Mouse (Mus musculus) liver, embryonic 11.5 days (tissue): ENCODE results near the gene Olfr1395. TPM values are rescaled to one million over a fixed set of nuclear protein-coding genes. Genes with fewer than 3 reads are reported as not detected.
A peak's percentile ranks its signal among the peaks of the same experiment; 100 is the strongest.

Experiments used
- ATAC-seq: fragments of 200-750 bp; cut with Nextera tagmentation; replicated peaks from 2 replicates; pipeline ENCODE4 v1.8.0; 2017; ENCODE audit warnings: moderate number of reproducible peaks, mild to moderate bottlenecking, moderate TSS enrichment, moderate library complexity; ENCODE audit not compliant: low FRiP score
- DNase-seq: peaks from one replicate; pipeline ENCODE4 v3.0.0-alpha.2; 2017; ENCODE audit warnings: low spot score
- H3K27ac ChIP-seq: fragments of 300-500 bp; sonication (generic); 2 replicates; pipeline ENCODE4 v1.5.1; 2014; ENCODE audit warnings: mild to moderate bottlenecking, low read depth, low read length, control low read depth
- H3K27me3 ChIP-seq: fragments of 300-500 bp; sonication (generic); replicated peaks from 2 replicates; pipeline ENCODE4 v1.6.1; 2014; ENCODE audit warnings: low read length, mixed read lengths; ENCODE audit not compliant: control insufficient read depth, insufficient read depth
- H3K36me3 ChIP-seq: fragments of 300-500 bp; sonication (generic); 2 replicates; pipeline ENCODE4 v1.6.1; 2014; ENCODE audit warnings: mild to moderate bottlenecking, low read length, moderate library complexity, mixed read lengths; ENCODE audit not compliant: control insufficient read depth, insufficient read depth
- H3K4me1 ChIP-seq: fragments of 300-500 bp; sonication (generic); replicated peaks from 2 replicates; pipeline ENCODE4 v1.6.1; 2014; ENCODE audit warnings: low read length, mixed read lengths; ENCODE audit not compliant: control insufficient read depth, insufficient read depth
- H3K4me2 ChIP-seq: fragments of 300-500 bp; sonication (generic); 2 replicates; pipeline ENCODE4 v1.6.1; 2014; ENCODE audit warnings: mild to moderate bottlenecking, control low read depth, moderate library complexity
- H3K4me3 ChIP-seq: fragments of 300-500 bp; sonication (generic); 2 replicates; pipeline ENCODE4 v1.5.1; 2014; ENCODE audit warnings: low read depth, low read length, control low read depth
- H3K9ac ChIP-seq: fragments of 300-500 bp; sonication (generic); 2 replicates; pipeline ENCODE4 v1.6.1; 2014; ENCODE audit warnings: low read depth, low read length, control low read depth
- H3K9me3 ChIP-seq: fragments of 300-500 bp; sonication (generic); 2 replicates; pipeline ENCODE4 v1.6.1; 2016; ENCODE audit warnings: low read length, inconsistent platforms, mixed read lengths; ENCODE audit not compliant: control insufficient read depth
- WGBS: fragments of 180-500 bp; shearing (Covaris S2); extraction: QIAGEN DNeasy Blood & Tissue Kit; methylation state at CpG from one replicate; pipeline ENCODE4 v1.1.7; 2014; 5-methylcytosine and 5-hydroxymethylcytosine counted together
- polyA plus RNA-seq: library from polyadenylated mRNA; unstranded; fragments of >200 nt; fragmentation: Nextera tagmentation; extraction: Ambion mirVana; gene quantifications from 2 replicates; pipeline ENCODE4 v1.2.1, GENCODE M21; 2014

The Olfr1395 gene
- not detected in 2 replicates for polyA plus RNA-seq

GRCm38 (mm10) chr11:49141974-49142373 lies at the start of gene Olfr1395:
TSS of gene Olfr1395 (plus strand) at chr11:49142274.
- Histone ChIP-seq H3K9ac (no peak within 1 kb of the TSS), H3K4me1 (no peaks in the 10 kb centered on the region), H3K27ac (no peak within 1 kb of the TSS), H3K4me3 (no peak within 1 kb of the TSS), H3K27me3 (no peaks in the 10 kb centered on the region), H3K9me3 (no peaks in the 10 kb centered on the region), H3K4me2 (no peak within 1 kb of the TSS), H3K36me3 (no peaks in the 10 kb centered on the region)
- no peak for ATAC-seq
- DNase-seq, result no peak
- 80% methylated on average over 6 of the region's 6 CpGs for WGBS

- Histone ChIP-seq H3K4me3 (no peak overlapping the region), H3K4me1 (peaks cover 38% of the 10 kb centered on the region), H3K4me2 (no peak overlapping the region), H3K9ac (no peak overlapping the region), H3K27ac (peak overlapping the region; percentile 48; the same call in 1 of the 2 replicates), H3K36me3 (no peaks in the 10 kb centered on the region), H3K27me3 (no peaks in the 10 kb centered on the region), H3K9me3 (no peaks in the 10 kb centered on the region)
- 69% methylated on average over 2 of the region's 2 CpGs for WGBS
- DNase-seq (no peak), ATAC-seq (no peak)
These were observed 49.3 kb upstream of the Olfr1395 start for GRCm38 (mm10) chr11:49092786-49093185.

GRCm38 (mm10) chr11:49093861-49094660 lies 48.0 kb upstream of the Olfr1395 start:
- H3K9me3 ChIP-seq, result no peaks in the 10 kb centered on the region
- H3K27me3 ChIP-seq, result no peaks in the 10 kb centered on the region
- WGBS, result 82% methylated on average over 6 of the region's 6 CpGs
- no peak for DNase-seq
- peaks cover 28% of the 10 kb centered on the region for H3K4me1 ChIP-seq
- no peaks in the 10 kb centered on the region for H3K36me3 ChIP-seq
- no peak overlapping the region for H3K4me2 ChIP-seq
- no peak overlapping the region for H3K27ac ChIP-seq
- no peak overlapping the region for H3K4me3 ChIP-seq
- ATAC-seq, result no peak
- no peak overlapping the region for H3K9ac ChIP-seq

- H3K9ac ChIP-seq, result no peak overlapping the region
- peaks cover 18% of the 10 kb centered on the region for H3K4me1 ChIP-seq
- DNase-seq (no peak), ATAC-seq (no peak)
- H3K27ac ChIP-seq, result no peak overlapping the region
- H3K27me3 ChIP-seq, result no peaks in the 10 kb centered on the region
- no peak overlapping the region for H3K4me2 ChIP-seq
- H3K36me3 ChIP-seq, result no peaks in the 10 kb centered on the region
- no peak overlapping the region for H3K4me3 ChIP-seq
- 89% methylated on average over 4 of the region's 4 CpGs for WGBS
- no peaks in the 10 kb centered on the region for H3K9me3 ChIP-seq
These were observed 46.7 kb upstream of the Olfr1395 start for GRCm38 (mm10) chr11:49095367-49095766.

GRCm38 (mm10) chr11:49100409-49100808 lies 41.7 kb upstream of the Olfr1395 start:
- H3K4me3 ChIP-seq, result no peak overlapping the region
- H3K4me2 ChIP-seq, result no peak overlapping the region
- no peak overlapping the region for H3K9ac ChIP-seq
- peaks cover 7% of the 10 kb centered on the region for H3K4me1 ChIP-seq
- no peak for DNase-seq
- 81% methylated on average over 3 of the region's 3 CpGs for WGBS
- no peak for ATAC-seq
- no peaks in the 10 kb centered on the region for H3K9me3 ChIP-seq
- no peak overlapping the region for H3K27ac ChIP-seq
- no peaks in the 10 kb centered on the region for H3K27me3 ChIP-seq
- H3K36me3 ChIP-seq, result no peaks in the 10 kb centered on the region

- ATAC-seq (no peak), DNase-seq (no peak)
- 45% methylated on average over 5 of the region's 5 CpGs for WGBS
These were observed 40.6 kb upstream of the Olfr1395 start for GRCm38 (mm10) chr11:49101500-49101899.

GRCm38 (mm10) chr11:49103047-49103693 lies 38.9 kb upstream of the Olfr1395 start:
- WGBS, result 20% methylated on average over 8 of the region's 8 CpGs
- Histone ChIP-seq H3K27me3 (no peaks in the 10 kb centered on the region), H3K9ac (no peak overlapping the region), H3K4me1 (peaks cover 7% of the 10 kb centered on the region), H3K9me3 (no peaks in the 10 kb centered on the region), H3K27ac (no peak overlapping the region), H3K4me3 (no peak overlapping the region), H3K36me3 (no peaks in the 10 kb centered on the region), H3K4me2 (no peak overlapping the region)
- peak; percentile 66 for ATAC-seq
- DNase-seq, result peak; percentile 82

More at GRCm38 (mm10) chr11:49101500-49101899, 40.6 kb upstream of the Olfr1395 start:
- Histone ChIP-seq H3K9me3 (no peaks in the 10 kb centered on the region), H3K4me2 (no peak overlapping the region), H3K4me3 (no peak overlapping the region), H3K36me3 (no peaks in the 10 kb centered on the region), H3K27me3 (no peaks in the 10 kb centered on the region), H3K9ac (no peak overlapping the region), H3K27ac (no peak overlapping the region), H3K4me1 (peaks cover 7% of the 10 kb centered on the region)

GRCm38 (mm10) chr11:49105752-49106151 lies 36.3 kb upstream of the Olfr1395 start:
- no peak for DNase-seq
- Histone ChIP-seq H3K27ac (no peak overlapping the region), H3K36me3 (no peaks in the 10 kb centered on the region), H3K27me3 (no peaks in the 10 kb centered on the region), H3K9ac (no peak overlapping the region), H3K9me3 (no peaks in the 10 kb centered on the region), H3K4me2 (no peak overlapping the region), H3K4me1 (peaks cover 7% of the 10 kb centered on the region), H3K4me3 (no peak overlapping the region)
- 70% methylated on average over 1 of the region's 1 CpGs for WGBS
- ATAC-seq, result no peak
